Mouse (Mus musculus): ENCODE measurements around the gene Espn.

DNA sequence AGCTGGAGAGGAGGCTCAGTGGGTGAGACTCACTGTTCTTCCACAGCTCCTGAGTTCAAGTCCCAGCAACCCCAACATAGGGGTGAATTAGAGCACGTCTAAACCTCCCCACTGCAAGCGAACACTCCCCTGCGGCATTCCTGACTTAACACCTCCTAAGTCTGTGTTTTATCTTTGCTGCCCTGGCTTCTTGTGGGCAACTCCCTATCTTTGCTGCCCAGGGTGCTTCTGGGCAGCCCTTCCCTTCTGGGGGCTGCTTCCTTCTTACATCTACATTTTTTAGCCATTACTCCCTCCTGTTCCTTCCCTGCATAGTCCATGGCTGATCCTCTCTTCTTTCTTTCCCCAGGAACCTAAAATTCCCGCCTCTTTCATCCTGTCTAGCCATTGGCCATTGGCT is 41.5 kb downstream of the Espn start:
- TF ChIP-seq CTCF (IDR thresholded peaks at IDR 0.05; ENCODE audit: borderline replicate concordance, extremely low read depth, insufficient read depth, insufficient read length) (no peak), POLR2A (IDR thresholded peaks at IDR 0.05; ENCODE audit: borderline replicate concordance, extremely low read depth, insufficient read depth, insufficient read length, poor library complexity, severe bottlenecking) (no peak)

Data from brain, embryonic 14.5 days (tissue).